Mouse (Mus musculus) olfactory bulb, adult 2 months (tissue): ENCODE measurements around the gene Arl15. TPM values are rescaled to one million over a fixed set of nuclear protein-coding genes. Genes with fewer than 3 reads are reported as not detected.

Experiments
- H3K27ac ChIP-seq: fragments of 200-500 bp; 2 replicates; pipeline ENCODE4 v1.5.1; 2012; ENCODE audit warnings: low read depth, low read length; ENCODE audit not compliant: insufficient read depth
- H3K4me1 ChIP-seq: fragments of 200-500 bp; 2 replicates; pipeline ENCODE4 v1.6.1; 2012; ENCODE audit warnings: low read length; ENCODE audit not compliant: control insufficient read depth, insufficient read depth
- H3K4me3 ChIP-seq: fragments of 200-500 bp; 2 replicates; pipeline ENCODE4 v1.5.1; 2012; ENCODE audit warnings: mild to moderate bottlenecking, low read depth, low read length, moderate library complexity; ENCODE audit not compliant: insufficient read depth
- CTCF ChIP-seq: fragments of 200-500 bp; IDR thresholded peaks from 2 replicates; pipeline ENCODE4 v1.5.1; 2012; ENCODE audit warnings: low read depth, mild to moderate bottlenecking, low read length, moderate library complexity; ENCODE audit not compliant: insufficient read depth
- POLR2A ChIP-seq: fragments of 200-500 bp; IDR thresholded peaks from 2 replicates; pipeline ENCODE4 v1.6.1; 2012; ENCODE audit warnings: mild to moderate bottlenecking, low read depth, low read length, moderate library complexity; ENCODE audit not compliant: insufficient read depth
- WGBS: fragments of 180-500 bp; shearing (Covaris S2); methylation state at CpG from one replicate; pipeline ENCODE4 v1.1.7; 2018; 5-methylcytosine and 5-hydroxymethylcytosine counted together
- polyA plus RNA-seq: library from polyadenylated mRNA; stranded (reverse); fragments of >200 nt; gene quantifications from 2 replicates; pipeline ENCODE4 v1.2.4, GENCODE M21; 2012; ENCODE audit warnings: low replicate concordance; ENCODE audit not compliant: missing spikeins, insufficient read depth, insufficient read length

The Arl15 gene
- polyA plus RNA-seq, 1 experiment = not detected

DNA sequence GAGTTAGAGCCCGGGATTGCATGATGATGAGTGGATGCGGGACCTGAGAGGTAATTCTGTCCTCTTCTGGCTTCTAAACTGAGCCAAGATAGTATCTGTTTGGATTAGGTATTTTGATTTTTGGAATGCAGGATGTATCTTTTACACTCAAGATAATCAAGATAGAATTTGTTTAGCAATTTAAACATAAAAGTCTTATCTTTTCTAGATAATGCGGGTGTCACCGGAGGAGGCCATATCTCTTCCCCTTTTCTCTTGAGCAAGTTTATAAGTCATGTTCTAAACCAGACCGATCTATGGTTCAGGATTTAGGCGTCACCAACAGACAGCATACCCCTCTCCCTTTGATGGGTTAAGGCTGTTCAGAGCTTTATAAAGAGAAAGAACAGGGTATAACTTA, 3.1 kb downstream of the Arl15 start:
- WGBS = 92% methylated on average over 6 of the region's 6 CpGs
- Histone ChIP-seq H3K27ac (no peak overlapping the region), H3K4me1 (no peaks in the 10 kb centered on the region), H3K4me3 (no peak overlapping the region)
- TF ChIP-seq POLR2A (no peak), CTCF (no peak)

GRCm38 (mm10) chr13:113799361-113799760, 5.1 kb downstream of the Arl15 start:
- 97% methylated on average over 4 of the region's 4 CpGs for WGBS
- Histone ChIP-seq H3K4me1 (no peaks in the 10 kb centered on the region), H3K4me3 (no peak overlapping the region), H3K27ac (no peak overlapping the region)
- no peak for TF ChIP-seq CTCF
- no peak for TF ChIP-seq POLR2A

DNA sequence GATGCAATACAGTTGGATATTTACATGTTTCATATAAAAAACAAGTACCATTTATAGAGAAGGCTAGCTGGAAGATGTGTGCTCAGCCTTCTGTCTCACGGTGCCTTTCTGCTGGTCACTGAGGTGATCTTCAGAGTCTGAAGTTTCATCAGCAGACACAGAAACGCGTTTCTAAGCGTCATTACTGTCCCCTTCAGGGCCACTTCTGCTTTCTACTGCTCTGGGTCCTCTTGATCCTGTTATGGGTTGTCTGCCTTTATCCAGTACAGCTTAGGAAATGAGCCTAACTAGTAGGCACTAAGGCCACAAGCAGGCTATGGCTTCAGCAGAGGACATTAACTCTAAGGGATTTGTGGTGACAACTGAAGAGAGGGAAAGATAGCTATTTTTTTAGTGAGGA, 5.9 kb downstream of the Arl15 start:
- Histone ChIP-seq H3K4me3 (no peak overlapping the region), H3K4me1 (no peaks in the 10 kb centered on the region), H3K27ac (no peak overlapping the region)
- TF ChIP-seq POLR2A (no peak), CTCF (no peak)
- 93% methylated on average over 4 of the region's 4 CpGs for WGBS

DNA sequence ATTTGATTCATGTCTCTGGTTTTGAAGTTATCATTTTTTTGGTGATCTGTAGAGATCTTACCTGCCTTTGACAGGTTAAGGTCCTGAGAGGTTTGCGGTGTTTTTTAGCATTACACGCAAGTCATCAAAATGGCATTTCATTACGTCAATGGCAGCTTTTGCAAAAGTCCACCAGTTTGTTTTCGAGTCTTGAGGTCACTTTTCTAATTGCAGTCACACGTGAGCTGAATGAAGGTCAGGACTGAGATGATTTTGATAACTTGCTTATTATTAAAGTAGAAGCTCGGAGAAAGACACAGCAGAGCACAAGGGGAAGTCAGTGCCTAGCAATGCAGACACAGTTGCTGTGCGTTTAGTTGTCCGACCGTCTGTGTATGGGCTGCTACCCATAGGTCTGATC, 8.3 kb downstream of the Arl15 start:
- no peak overlapping the region for H3K4me3 ChIP-seq
- no peak overlapping the region for H3K27ac ChIP-seq
- no peak for TF ChIP-seq POLR2A
- TF ChIP-seq CTCF = no peak
- 95% methylated on average over 9 of the region's 9 CpGs for WGBS
- H3K4me1 ChIP-seq = no peaks in the 10 kb centered on the region

DNA sequence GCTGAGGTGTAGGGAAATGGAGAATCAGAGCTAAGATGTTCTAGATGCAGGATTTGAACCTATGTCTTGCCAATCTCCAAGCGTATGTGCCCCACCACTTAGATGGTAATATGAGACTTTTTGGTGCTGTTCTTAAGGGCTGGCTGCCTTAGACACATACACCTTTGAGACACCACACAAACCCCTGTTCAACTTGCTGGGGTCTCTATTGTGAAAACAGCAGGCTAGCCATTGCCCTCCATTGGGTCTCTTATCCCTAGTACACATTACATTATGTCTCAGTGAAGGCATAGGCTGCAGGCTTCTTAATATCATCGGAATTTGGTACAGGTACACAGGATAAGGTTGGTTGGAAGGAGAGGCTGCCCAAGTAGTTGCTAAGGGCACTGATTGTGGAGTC, 16.8 kb downstream of the Arl15 start:
- Histone ChIP-seq H3K27ac (no peak overlapping the region), H3K4me1 (peaks cover 11% of the 10 kb centered on the region), H3K4me3 (no peak overlapping the region)
- 97% methylated on average over 2 of the region's 2 CpGs for WGBS
- no peak for TF ChIP-seq CTCF
- TF ChIP-seq POLR2A = no peak

- WGBS = 71% methylated on average over 9 of the region's 9 CpGs
- Histone ChIP-seq H3K4me1 (peaks cover 19% of the 10 kb centered on the region), H3K27ac (no peak overlapping the region), H3K4me3 (no peak overlapping the region)
- TF ChIP-seq POLR2A = no peak
- no peak for TF ChIP-seq CTCF
Observed at GRCm38 (mm10) chr13:113811910-113812592, 17.7 kb downstream of the Arl15 start.

DNA sequence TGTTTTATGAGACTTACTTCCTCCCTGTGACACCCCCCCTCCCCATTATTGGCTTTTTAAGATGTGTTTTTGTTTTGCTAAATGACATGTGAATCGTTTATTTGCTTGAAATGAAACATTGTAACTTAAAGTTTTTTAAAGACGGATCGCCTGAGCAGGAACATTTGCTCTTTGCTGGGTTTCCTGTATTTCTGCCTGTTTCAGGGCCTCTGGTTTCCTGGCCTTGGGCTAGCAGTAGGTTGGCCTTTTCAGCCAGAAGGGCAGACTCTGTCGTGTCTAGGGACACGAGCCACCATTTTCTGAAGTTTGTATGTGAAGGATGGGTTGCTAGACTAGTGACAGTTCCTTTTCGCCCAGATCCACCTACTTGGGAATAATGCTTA, 18.3 kb downstream of the Arl15 start:
- Histone ChIP-seq H3K4me1 (peaks cover 21% of the 10 kb centered on the region), H3K27ac (no peak overlapping the region), H3K4me3 (no peak overlapping the region)
- 85% methylated on average over 6 of the region's 6 CpGs for WGBS
- TF ChIP-seq POLR2A (no peak), CTCF (no peak)

GRCm38 (mm10) chr13:113814121-113814520, 19.8 kb downstream of the Arl15 start:
- H3K4me3 ChIP-seq = no peak overlapping the region
- WGBS = 82% methylated on average over 8 of the region's 8 CpGs
- H3K4me1 ChIP-seq = peaks cover 21% of the 10 kb centered on the region
- TF ChIP-seq POLR2A (no peak), CTCF (no peak)
- H3K27ac ChIP-seq = no peak overlapping the region

DNA sequence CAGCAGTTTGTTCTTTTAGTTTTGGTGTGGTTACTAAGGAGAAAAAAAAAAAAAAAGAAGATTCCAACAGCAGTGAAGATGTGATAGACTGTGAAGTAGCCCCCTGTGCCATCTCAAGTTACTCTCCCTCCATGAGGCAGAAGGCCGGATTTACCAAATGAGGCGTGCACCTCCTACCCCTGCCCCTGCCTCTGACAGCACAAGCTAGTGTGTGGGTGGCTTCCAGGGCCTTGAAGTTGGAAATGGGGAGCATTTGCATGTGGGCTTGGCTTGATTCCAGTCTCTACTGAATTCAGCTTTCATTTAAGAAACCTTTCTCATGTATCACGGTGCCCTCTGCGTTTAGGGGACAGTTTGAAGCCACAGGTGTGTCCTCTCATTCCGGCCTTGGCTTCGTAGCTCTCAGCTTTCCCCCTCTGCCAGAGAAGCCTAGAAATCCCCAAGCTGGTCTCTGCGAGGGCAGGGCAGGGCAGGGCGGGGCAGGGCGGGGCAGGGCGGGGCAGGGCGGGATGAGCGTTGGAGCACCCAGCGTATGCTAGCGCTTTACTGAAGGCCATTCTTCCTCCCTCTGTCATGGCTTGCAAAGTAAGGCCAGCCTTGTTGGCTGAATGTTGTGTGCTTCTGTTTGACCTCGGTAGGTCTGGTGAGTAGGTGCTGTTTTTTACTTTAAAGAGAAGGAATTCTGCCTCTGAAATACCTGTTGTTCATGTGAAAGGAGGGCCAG, 21.6 kb downstream of the Arl15 start:
- H3K27ac ChIP-seq = no peak overlapping the region
- WGBS = 49% methylated on average over 15 of the region's 15 CpGs

DNA sequence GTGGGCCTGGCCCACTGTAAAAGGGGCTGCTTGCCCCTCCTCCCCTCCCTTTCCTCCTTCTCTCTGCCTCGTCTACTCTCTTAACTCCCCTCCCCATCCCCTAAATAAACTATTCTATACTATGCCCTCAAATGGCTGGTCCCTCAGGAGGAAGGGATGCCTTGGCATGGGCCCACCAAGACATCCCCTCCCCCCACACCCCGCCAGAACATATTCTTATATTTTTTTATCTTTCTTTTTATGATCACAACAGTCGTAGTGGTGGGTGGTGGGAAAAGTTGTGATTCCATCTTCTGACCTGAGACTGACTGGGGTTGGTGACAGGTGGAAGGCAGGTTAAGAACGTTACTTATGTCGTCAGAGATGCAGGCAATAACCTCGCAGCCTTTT, 22.1 kb downstream of the Arl15 start:
- Histone ChIP-seq H3K27ac (no peak overlapping the region), H3K4me1 (peaks cover 21% of the 10 kb centered on the region), H3K4me3 (no peak overlapping the region)
- TF ChIP-seq CTCF (no peak), POLR2A (no peak)
- WGBS = 88% methylated on average over 6 of the region's 6 CpGs

More for the DNA sequence above, 21.6 kb downstream of the Arl15 start:
- H3K4me3 ChIP-seq = no peak overlapping the region
- TF ChIP-seq CTCF (no peak), POLR2A (no peak)
- H3K4me1 ChIP-seq = peaks cover 21% of the 10 kb centered on the region
